Mouse (Mus musculus): ENCODE results near the gene Adam8. TPM values are rescaled to one million over a fixed set of nuclear protein-coding genes. Genes with fewer than 3 reads are reported as not detected.
A peak's percentile ranks its signal among the peaks of the same experiment; 100 is the strongest.

Gene Adam8
- polyA plus RNA-seq, 1 experiment from 2014 or later: 0.85 TPM

DNA sequence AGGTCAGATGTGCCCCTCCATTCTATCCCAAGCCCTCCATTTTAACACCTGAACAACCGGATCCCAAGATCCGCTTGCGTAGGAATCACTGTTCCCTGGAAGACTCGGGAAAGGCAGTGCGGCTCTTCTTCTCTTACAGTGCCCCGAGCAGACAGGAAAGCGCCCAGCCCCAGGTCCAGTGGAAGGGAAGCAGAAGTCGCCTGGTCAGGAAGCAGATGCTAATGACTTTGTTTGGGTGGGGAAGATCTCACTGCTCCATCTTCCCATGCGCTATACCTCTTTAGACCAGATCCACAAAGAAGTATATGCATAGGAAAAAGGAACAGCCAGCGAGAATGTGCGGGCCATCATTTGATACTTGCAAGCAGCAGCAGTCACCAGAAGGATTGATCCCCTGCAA, 34.9 kb downstream of the Adam8 start:
- no peak overlapping the region for H3K27ac ChIP-seq (replicated peaks)
- no peaks in the 10 kb centered on the region for H3K27me3 ChIP-seq (ENCODE audit: control insufficient read depth, insufficient read depth, low read length)
- TF ChIP-seq EP300 (optimal IDR thresholded peaks at IDR 0.05) (no peak), CTCF (IDR thresholded peaks at IDR 0.05; ENCODE audit: low read depth) (no peak)
- no peaks in the 10 kb centered on the region for H3K4me1 ChIP-seq (replicated peaks; ENCODE audit: control insufficient read depth, insufficient read depth)
- H3K9me3 ChIP-seq (ENCODE audit: control insufficient read depth, low read length): no peaks in the 10 kb centered on the region
- H3K9ac ChIP-seq (ENCODE audit: low read length): no peak overlapping the region
- H3K4me3 ChIP-seq (ENCODE audit: low read depth, low read length): no peak overlapping the region
- H3K4me2 ChIP-seq (replicated peaks; ENCODE audit: low read depth): no peak overlapping the region
- ATAC-seq (ENCODE audit: low FRiP score, low TSS enrichment) (no peak), DNase-seq (ENCODE audit: low spot score) (no peak)
- no peaks in the 10 kb centered on the region for H3K36me3 ChIP-seq (ENCODE audit: control insufficient read depth, insufficient read depth, low read length)
- WGBS: 55% methylated on average over 11 of the region's 11 CpGs

DNA sequence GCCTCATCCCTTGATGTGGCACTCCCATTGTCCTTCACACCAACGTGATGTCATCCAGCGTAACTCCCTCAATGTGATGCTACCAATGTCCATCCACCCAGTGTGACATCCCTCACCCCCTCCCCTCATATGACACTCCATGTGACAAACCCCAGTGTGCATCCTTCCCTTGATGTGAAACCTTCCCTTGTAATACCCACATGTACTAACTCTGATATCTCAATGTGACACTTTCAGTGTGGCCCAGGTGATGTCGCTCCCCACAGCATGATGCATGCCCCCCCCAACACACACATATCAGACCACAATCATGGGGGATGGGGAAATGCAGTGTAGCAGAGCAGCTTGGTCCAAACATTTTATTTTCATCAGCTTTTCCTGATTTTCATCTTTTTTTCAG, 35.7 kb downstream of the Adam8 start:
- no peak for DNase-seq (ENCODE audit: low spot score)
- Histone ChIP-seq H3K27me3 (ENCODE audit: control insufficient read depth, insufficient read depth, low read length) (no peaks in the 10 kb centered on the region), H3K36me3 (ENCODE audit: control insufficient read depth, insufficient read depth, low read length) (no peaks in the 10 kb centered on the region), H3K4me2 (replicated peaks; ENCODE audit: low read depth) (no peak overlapping the region), H3K4me3 (ENCODE audit: low read depth, low read length) (no peak overlapping the region), H3K9ac (ENCODE audit: low read length) (no peak overlapping the region), H3K9me3 (ENCODE audit: control insufficient read depth, low read length) (no peaks in the 10 kb centered on the region), H3K27ac (replicated peaks) (no peak overlapping the region), H3K4me1 (replicated peaks; ENCODE audit: control insufficient read depth, insufficient read depth) (no peaks in the 10 kb centered on the region)
- 88% methylated on average over 3 of the region's 3 CpGs for WGBS
- no peak for ATAC-seq (ENCODE audit: low FRiP score, low TSS enrichment)
- no peak for TF ChIP-seq CTCF (IDR thresholded peaks at IDR 0.05; ENCODE audit: low read depth)
- no peak for TF ChIP-seq EP300 (optimal IDR thresholded peaks at IDR 0.05)

GRCm38 (mm10) chr7:139955505-139955904, 36.9 kb downstream of the Adam8 start:
- H3K9me3 ChIP-seq (ENCODE audit: control insufficient read depth, low read length): no peaks in the 10 kb centered on the region
- H3K4me2 ChIP-seq (replicated peaks; ENCODE audit: low read depth): no peak overlapping the region
- DNase-seq (ENCODE audit: low spot score) (no peak), ATAC-seq (ENCODE audit: low FRiP score, low TSS enrichment) (no peak)
- no peak for TF ChIP-seq EP300 (optimal IDR thresholded peaks at IDR 0.05)
- no peak for TF ChIP-seq CTCF (IDR thresholded peaks at IDR 0.05; ENCODE audit: low read depth)
- no peak overlapping the region for H3K4me3 ChIP-seq (ENCODE audit: low read depth, low read length)
- H3K4me1 ChIP-seq (replicated peaks; ENCODE audit: control insufficient read depth, insufficient read depth): no peaks in the 10 kb centered on the region
- 85% methylated on average over 4 of the region's 4 CpGs for WGBS
- H3K27ac ChIP-seq (replicated peaks): no peak overlapping the region
- no peaks in the 10 kb centered on the region for H3K27me3 ChIP-seq (ENCODE audit: control insufficient read depth, insufficient read depth, low read length)
- no peak overlapping the region for H3K9ac ChIP-seq (ENCODE audit: low read length)
- no peaks in the 10 kb centered on the region for H3K36me3 ChIP-seq (ENCODE audit: control insufficient read depth, insufficient read depth, low read length)

DNA sequence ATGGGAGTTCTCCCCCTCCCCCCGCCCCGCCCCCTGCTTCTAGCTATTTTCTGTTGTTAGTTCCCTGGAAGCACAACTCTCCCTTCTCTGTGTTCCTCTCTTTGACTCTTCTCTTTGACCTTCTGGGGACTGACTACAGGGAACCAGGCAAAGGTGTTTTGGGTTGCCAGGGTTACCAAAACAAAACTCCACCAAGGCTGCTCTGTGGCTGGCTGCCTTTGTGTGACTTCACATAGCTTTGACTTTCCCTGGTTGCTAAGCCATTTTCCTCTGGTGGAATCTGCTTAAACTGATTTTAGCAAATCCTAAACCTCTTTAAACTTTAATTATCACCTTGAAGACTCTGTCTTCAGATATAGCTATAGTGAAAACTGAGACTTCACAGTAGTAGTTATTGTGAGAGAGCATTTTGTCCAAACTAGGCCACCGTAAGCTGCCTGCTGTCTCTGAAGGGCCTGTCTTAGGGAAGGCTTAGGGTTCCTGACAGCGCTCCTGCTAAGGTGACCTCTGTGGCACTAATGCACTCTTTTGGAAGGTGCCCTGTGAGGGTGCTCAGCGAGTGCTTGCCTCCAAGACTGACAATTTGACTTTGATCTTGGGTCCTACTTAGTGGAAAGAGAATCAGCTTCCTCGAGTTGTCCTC, 40.2 kb downstream of the Adam8 start:
- no peak overlapping the region for H3K4me3 ChIP-seq (ENCODE audit: low read depth, low read length)
- no peak for ATAC-seq (ENCODE audit: low FRiP score, low TSS enrichment)
- H3K4me1 ChIP-seq (replicated peaks; ENCODE audit: control insufficient read depth, insufficient read depth): no peaks in the 10 kb centered on the region
- DNase-seq (ENCODE audit: low spot score): no peak
- H3K27me3 ChIP-seq (ENCODE audit: control insufficient read depth, insufficient read depth, low read length): no peaks in the 10 kb centered on the region
- no peak overlapping the region for H3K27ac ChIP-seq (replicated peaks)
- 73% methylated on average over 6 of the region's 6 CpGs for WGBS
- H3K36me3 ChIP-seq (ENCODE audit: control insufficient read depth, insufficient read depth, low read length): no peaks in the 10 kb centered on the region
- H3K9me3 ChIP-seq (ENCODE audit: control insufficient read depth, low read length): no peaks in the 10 kb centered on the region
- no peak for TF ChIP-seq CTCF (IDR thresholded peaks at IDR 0.05; ENCODE audit: low read depth)
- no peak for TF ChIP-seq EP300 (optimal IDR thresholded peaks at IDR 0.05)
- H3K9ac ChIP-seq (ENCODE audit: low read length): no peak overlapping the region
- H3K4me2 ChIP-seq (replicated peaks; ENCODE audit: low read depth): no peak overlapping the region

DNA sequence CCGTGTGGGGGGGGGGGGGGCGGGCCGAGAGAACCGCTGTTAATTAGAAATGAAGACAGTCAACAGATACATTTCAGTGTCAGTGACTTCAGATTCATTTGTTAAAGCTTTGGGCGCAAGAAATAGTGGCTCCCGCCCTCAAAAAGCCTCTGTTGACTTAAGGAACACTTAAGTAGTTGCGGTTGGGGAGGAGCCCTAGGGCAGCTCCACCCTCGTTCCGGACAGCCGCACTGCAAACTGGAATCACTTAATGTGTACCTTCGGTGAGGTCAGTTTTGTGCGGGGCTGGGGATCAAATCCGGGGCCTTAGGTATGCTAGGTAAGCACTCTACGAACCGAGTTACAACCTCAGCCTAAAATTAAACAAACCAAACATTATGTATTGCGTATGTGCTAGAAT, 41.3 kb downstream of the Adam8 start:
- no peaks in the 10 kb centered on the region; the same call in 1 of the 2 replicates for H3K27me3 ChIP-seq (ENCODE audit: control insufficient read depth, insufficient read depth, low read length)
- no peaks in the 10 kb centered on the region for H3K4me1 ChIP-seq (replicated peaks; ENCODE audit: control insufficient read depth, insufficient read depth)
- peak; percentile 69 for ATAC-seq (ENCODE audit: low FRiP score, low TSS enrichment)
- H3K4me3 ChIP-seq (ENCODE audit: low read depth, low read length): peak overlapping the region; percentile 60
- WGBS: under 1% methylated on average over 14 of the region's 16 CpGs
- H3K4me2 ChIP-seq (replicated peaks; ENCODE audit: low read depth): peak overlapping the region; percentile 76
- no peak for TF ChIP-seq CTCF (IDR thresholded peaks at IDR 0.05; ENCODE audit: low read depth)
- TF ChIP-seq EP300 (optimal IDR thresholded peaks at IDR 0.05): no peak
- H3K36me3 ChIP-seq (ENCODE audit: control insufficient read depth, insufficient read depth, low read length): no peaks in the 10 kb centered on the region
- H3K9ac ChIP-seq (ENCODE audit: low read length): peak overlapping the region; percentile 52
- peak overlapping the region; percentile 78 for H3K27ac ChIP-seq (replicated peaks)
- peak; percentile 66 for DNase-seq (ENCODE audit: low spot score)
- no peaks in the 10 kb centered on the region for H3K9me3 ChIP-seq (ENCODE audit: control insufficient read depth, low read length)

- peak overlapping the region; percentile 76 for H3K4me2 ChIP-seq (replicated peaks; ENCODE audit: low read depth)
- no peaks in the 10 kb centered on the region; the same call in 1 of the 2 replicates for H3K27me3 ChIP-seq (ENCODE audit: control insufficient read depth, insufficient read depth, low read length)
- H3K9me3 ChIP-seq (ENCODE audit: control insufficient read depth, low read length): no peaks in the 10 kb centered on the region
- peak; percentile 70 for DNase-seq (ENCODE audit: low spot score)
- peak overlapping the region; percentile 52 for H3K9ac ChIP-seq (ENCODE audit: low read length)
- H3K27ac ChIP-seq (replicated peaks): peak overlapping the region; percentile 78
- no peaks in the 10 kb centered on the region for H3K36me3 ChIP-seq (ENCODE audit: control insufficient read depth, insufficient read depth, low read length)
- TF ChIP-seq EP300 (optimal IDR thresholded peaks at IDR 0.05) (no peak), CTCF (IDR thresholded peaks at IDR 0.05; ENCODE audit: low read depth) (0 out of 2 replicates have a peak, but pooled peaks have one; percentile 15)
- ATAC-seq (ENCODE audit: low FRiP score, low TSS enrichment): peak; percentile 73
- H3K4me1 ChIP-seq (replicated peaks; ENCODE audit: control insufficient read depth, insufficient read depth): no peaks in the 10 kb centered on the region
- WGBS: under 1% methylated on average over 30 of the region's 33 CpGs
- peak overlapping the region; percentile 60 for H3K4me3 ChIP-seq (ENCODE audit: low read depth, low read length)
Observed at GRCm38 (mm10) chr7:139950283-139950971, 41.9 kb downstream of the Adam8 start.
